Mouse (Mus musculus): Measurements from ENCODE around the gene Fxyd3. TPM values are rescaled to one million over a fixed set of nuclear protein-coding genes. Genes with fewer than 3 reads are reported as not detected.

Gene Fxyd3
- polyA plus RNA-seq, 1 experiment from 2014 or later = 22.5 TPM

DNA sequence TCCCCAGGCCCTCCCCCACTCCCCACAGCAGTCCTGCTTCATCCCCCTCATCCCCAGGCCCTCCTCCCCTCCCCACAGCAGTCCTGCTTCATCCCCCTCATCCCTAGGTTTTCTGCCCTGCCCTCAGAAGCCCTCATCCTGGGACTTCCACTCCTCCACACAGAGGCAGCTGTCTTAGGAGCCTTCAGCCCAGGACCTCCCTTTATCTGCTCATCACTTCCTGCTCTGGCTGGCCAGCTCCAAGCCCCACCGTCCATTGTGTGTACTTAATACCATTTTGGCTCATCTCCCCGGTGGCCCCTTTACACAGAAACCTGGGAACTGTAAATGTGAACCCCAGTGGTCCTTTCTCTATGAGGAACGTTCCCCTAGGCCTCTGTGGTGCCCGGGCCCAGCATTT is 35.5 kb upstream of the Fxyd3 start:
- peaks cover 19% of the 10 kb centered on the region for H3K4me1 ChIP-seq (replicated peaks; ENCODE audit: insufficient read depth, low read length)
- no peaks in the 10 kb centered on the region for H3K36me3 ChIP-seq (ENCODE audit: insufficient read depth, low read length)
- no peak for TF ChIP-seq CTCF (IDR thresholded peaks at IDR 0.05; ENCODE audit: low read depth)
- no peak overlapping the region for H3K4me3 ChIP-seq (replicated peaks; ENCODE audit: low read depth, low read length)
- no peaks in the 10 kb centered on the region for H3K27me3 ChIP-seq (ENCODE audit: insufficient read depth, low read length)
- ATAC-seq (replicated peaks; ENCODE audit: low FRiP score, low read depth) (no peak), DNase-seq (ENCODE audit: low spot score) (no peak)
- H3K9ac ChIP-seq (ENCODE audit: low read depth, low read length) = no peak overlapping the region
- H3K4me2 ChIP-seq (ENCODE audit: low read length) = no peak overlapping the region
- WGBS = 36% methylated on average over 4 of the region's 4 CpGs
- H3K9me3 ChIP-seq (replicated peaks; ENCODE audit: low read length) = no peaks in the 10 kb centered on the region
- no peak overlapping the region for H3K27ac ChIP-seq

DNA sequence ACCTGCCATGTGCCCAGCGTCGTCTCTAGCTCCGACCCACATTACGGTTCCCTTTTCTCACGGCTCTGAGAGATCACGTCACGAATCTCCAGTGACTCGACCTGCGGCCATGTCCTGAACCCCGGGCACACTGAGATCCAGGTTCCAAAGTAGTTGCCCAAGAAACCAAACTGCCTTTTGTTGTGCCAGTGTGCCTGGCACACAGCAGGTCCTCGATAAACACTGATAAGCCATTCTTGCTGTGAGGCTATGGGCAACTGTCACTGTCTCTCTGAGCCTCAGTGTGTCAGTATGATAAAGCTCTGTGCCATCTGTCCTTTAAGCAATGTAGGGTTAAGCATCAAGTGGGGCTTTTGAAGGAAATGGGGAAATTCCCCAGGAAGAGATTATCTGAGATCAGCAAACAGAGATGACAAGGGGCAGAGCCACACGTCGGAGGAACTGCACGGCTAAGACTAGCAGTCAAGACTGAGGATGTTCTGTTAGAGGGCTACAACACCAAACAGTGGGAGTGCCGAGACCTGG is 34.4 kb upstream of the Fxyd3 start:
- DNase-seq (ENCODE audit: low spot score) (no peak), ATAC-seq (replicated peaks; ENCODE audit: low FRiP score, low read depth) (no peak)
- H3K4me1 ChIP-seq (replicated peaks; ENCODE audit: insufficient read depth, low read length) = peaks cover 18% of the 10 kb centered on the region
- no peak overlapping the region for H3K4me2 ChIP-seq (ENCODE audit: low read length)
- no peak for TF ChIP-seq CTCF (IDR thresholded peaks at IDR 0.05; ENCODE audit: low read depth)
- H3K4me3 ChIP-seq (replicated peaks; ENCODE audit: low read depth, low read length) = no peak overlapping the region
- H3K27ac ChIP-seq = no peak overlapping the region
- WGBS = 70% methylated on average over 15 of the region's 15 CpGs
- H3K36me3 ChIP-seq (ENCODE audit: insufficient read depth, low read length) = no peaks in the 10 kb centered on the region
- H3K9ac ChIP-seq (ENCODE audit: low read depth, low read length) = no peak overlapping the region
- H3K9me3 ChIP-seq (replicated peaks; ENCODE audit: low read length) = no peaks in the 10 kb centered on the region
- no peaks in the 10 kb centered on the region for H3K27me3 ChIP-seq (ENCODE audit: insufficient read depth, low read length)

DNA sequence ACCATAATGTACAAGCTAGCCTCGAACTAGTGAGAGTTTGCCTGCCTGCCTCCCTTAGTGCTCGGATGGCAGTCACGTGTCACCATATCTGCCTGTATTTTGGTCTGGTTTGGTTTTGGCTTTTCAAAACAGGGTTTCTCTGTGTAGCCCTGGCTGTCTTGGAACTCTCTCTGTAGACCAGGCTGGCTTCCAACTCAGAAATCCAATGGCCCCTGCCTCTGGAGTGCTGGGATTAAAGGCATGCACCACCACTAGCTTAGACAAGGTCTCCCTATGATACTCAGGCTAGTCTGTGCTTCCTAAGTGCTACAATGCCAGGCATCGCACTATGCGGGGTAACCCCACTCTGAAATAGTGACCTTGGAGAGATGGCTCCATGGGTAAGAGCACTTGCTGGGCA is 33.3 kb upstream of the Fxyd3 start:
- H3K9ac ChIP-seq (ENCODE audit: low read depth, low read length) = no peak overlapping the region
- H3K36me3 ChIP-seq (ENCODE audit: insufficient read depth, low read length) = no peaks in the 10 kb centered on the region
- no peaks in the 10 kb centered on the region for H3K27me3 ChIP-seq (ENCODE audit: insufficient read depth, low read length)
- no peaks in the 10 kb centered on the region for H3K9me3 ChIP-seq (replicated peaks; ENCODE audit: low read length)
- H3K4me1 ChIP-seq (replicated peaks; ENCODE audit: insufficient read depth, low read length) = peaks cover 6% of the 10 kb centered on the region; the same call in 1 of the 2 replicates
- TF ChIP-seq CTCF (IDR thresholded peaks at IDR 0.05; ENCODE audit: low read depth) = no peak
- H3K4me2 ChIP-seq (ENCODE audit: low read length) = no peak overlapping the region
- DNase-seq (ENCODE audit: low spot score) = no peak
- H3K4me3 ChIP-seq (replicated peaks; ENCODE audit: low read depth, low read length) = no peak overlapping the region
- 89% methylated on average over 5 of the region's 5 CpGs for WGBS
- no peak for ATAC-seq (replicated peaks; ENCODE audit: low FRiP score, low read depth)
- H3K27ac ChIP-seq = no peak overlapping the region

DNA sequence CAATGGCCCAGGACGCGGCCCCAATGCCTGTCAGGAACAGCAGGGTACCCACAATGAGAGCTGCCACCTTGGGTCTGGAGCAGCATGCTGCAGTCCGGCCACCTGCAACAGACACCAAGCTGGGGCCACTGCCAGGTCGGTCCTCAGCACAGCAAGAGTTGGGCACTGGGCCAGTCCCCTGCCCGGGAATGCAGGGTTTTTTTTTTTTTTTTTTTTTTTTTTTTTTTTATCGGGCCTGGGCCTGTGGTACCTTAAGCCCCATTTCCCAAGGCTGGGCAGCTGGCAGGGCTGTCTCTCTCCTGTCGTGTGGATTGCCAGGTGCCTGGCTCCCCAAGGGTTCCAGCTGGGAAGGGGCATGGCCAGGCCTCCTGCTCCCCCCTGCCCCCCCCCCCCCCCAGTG is 32.6 kb upstream of the Fxyd3 start:
- DNase-seq (ENCODE audit: low spot score) (no peak), ATAC-seq (replicated peaks; ENCODE audit: low FRiP score, low read depth) (no peak)
- Histone ChIP-seq H3K36me3 (ENCODE audit: insufficient read depth, low read length) (no peaks in the 10 kb centered on the region), H3K4me1 (replicated peaks; ENCODE audit: insufficient read depth, low read length) (peaks cover 4% of the 10 kb centered on the region; the same call in 1 of the 2 replicates), H3K4me3 (replicated peaks; ENCODE audit: low read depth, low read length) (no peak overlapping the region), H3K27ac (no peak overlapping the region), H3K4me2 (ENCODE audit: low read length) (no peak overlapping the region), H3K9ac (ENCODE audit: low read depth, low read length) (no peak overlapping the region), H3K9me3 (replicated peaks; ENCODE audit: low read length) (no peaks in the 10 kb centered on the region), H3K27me3 (ENCODE audit: insufficient read depth, low read length) (no peaks in the 10 kb centered on the region)
- WGBS = 39% methylated on average over 5 of the region's 7 CpGs
- TF ChIP-seq CTCF (IDR thresholded peaks at IDR 0.05; ENCODE audit: low read depth) = no peak

DNA sequence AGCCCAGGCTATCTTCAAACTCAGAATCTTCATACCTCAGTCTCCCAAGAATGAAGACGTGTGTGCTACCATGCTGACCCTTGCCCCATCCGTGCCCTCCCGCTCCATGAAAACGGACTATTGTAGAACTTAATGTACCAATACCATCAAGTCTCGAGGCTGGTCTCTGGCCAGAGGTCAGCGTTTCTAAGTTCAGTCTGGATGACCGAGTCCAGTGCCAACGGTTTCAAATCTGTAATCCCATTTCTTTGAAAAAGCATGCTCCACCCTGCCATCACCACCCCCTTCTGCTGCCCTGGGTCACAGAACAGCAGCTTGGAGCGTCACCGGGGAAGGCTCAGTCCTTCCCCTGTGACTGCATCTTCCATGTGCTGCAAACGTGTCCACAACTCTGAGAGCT is 31.3 kb upstream of the Fxyd3 start:
- Histone ChIP-seq H3K36me3 (ENCODE audit: insufficient read depth, low read length) (no peaks in the 10 kb centered on the region), H3K9me3 (replicated peaks; ENCODE audit: low read length) (no peaks in the 10 kb centered on the region), H3K27ac (no peak overlapping the region), H3K9ac (ENCODE audit: low read depth, low read length) (no peak overlapping the region), H3K27me3 (ENCODE audit: insufficient read depth, low read length) (no peaks in the 10 kb centered on the region), H3K4me2 (ENCODE audit: low read length) (no peak overlapping the region), H3K4me3 (replicated peaks; ENCODE audit: low read depth, low read length) (no peak overlapping the region), H3K4me1 (replicated peaks; ENCODE audit: insufficient read depth, low read length) (peaks cover 4% of the 10 kb centered on the region; the same call in 1 of the 2 replicates)
- TF ChIP-seq CTCF (IDR thresholded peaks at IDR 0.05; ENCODE audit: low read depth) = no peak
- DNase-seq (ENCODE audit: low spot score) = no peak
- 80% methylated on average over 11 of the region's 11 CpGs for WGBS
- ATAC-seq (replicated peaks; ENCODE audit: low FRiP score, low read depth) = no peak

DNA sequence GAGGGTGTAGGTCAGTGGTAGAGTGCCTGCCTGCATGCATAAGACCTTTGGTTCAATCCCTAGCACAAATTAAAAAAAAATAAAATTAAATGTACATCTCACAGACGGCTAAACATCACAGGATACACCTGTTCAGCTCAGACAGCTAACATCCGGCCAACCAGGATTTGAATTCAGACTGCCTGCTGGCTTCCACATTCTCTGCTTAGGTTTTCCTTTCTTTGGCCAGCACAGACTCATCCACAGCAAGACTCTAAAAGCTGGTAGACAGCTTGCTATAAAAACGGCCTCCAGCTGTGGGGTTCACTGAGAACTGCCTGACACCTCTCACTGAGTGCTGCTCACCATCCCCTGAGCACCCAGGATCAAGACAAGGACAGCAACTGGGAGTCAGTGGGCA is 29.7 kb upstream of the Fxyd3 start:
- H3K4me1 ChIP-seq (replicated peaks; ENCODE audit: insufficient read depth, low read length) = no peaks in the 10 kb centered on the region
- WGBS = 39% methylated on average over 3 of the region's 3 CpGs
- no peak overlapping the region for H3K27ac ChIP-seq
- H3K36me3 ChIP-seq (ENCODE audit: insufficient read depth, low read length) = no peaks in the 10 kb centered on the region
- DNase-seq (ENCODE audit: low spot score) = no peak
- H3K4me3 ChIP-seq (replicated peaks; ENCODE audit: low read depth, low read length) = no peak overlapping the region
- no peak for TF ChIP-seq CTCF (IDR thresholded peaks at IDR 0.05; ENCODE audit: low read depth)
- no peak overlapping the region for H3K4me2 ChIP-seq (ENCODE audit: low read length)
- ATAC-seq (replicated peaks; ENCODE audit: low FRiP score, low read depth) = no peak
- H3K9ac ChIP-seq (ENCODE audit: low read depth, low read length) = no peak overlapping the region
- H3K27me3 ChIP-seq (ENCODE audit: insufficient read depth, low read length) = no peaks in the 10 kb centered on the region
- H3K9me3 ChIP-seq (replicated peaks; ENCODE audit: low read length) = no peaks in the 10 kb centered on the region

Data from kidney, postnatal 0 days (tissue).